Comparison of ENCODE assay signal across 1 mouse cellular context in the genomic region with DNA sequence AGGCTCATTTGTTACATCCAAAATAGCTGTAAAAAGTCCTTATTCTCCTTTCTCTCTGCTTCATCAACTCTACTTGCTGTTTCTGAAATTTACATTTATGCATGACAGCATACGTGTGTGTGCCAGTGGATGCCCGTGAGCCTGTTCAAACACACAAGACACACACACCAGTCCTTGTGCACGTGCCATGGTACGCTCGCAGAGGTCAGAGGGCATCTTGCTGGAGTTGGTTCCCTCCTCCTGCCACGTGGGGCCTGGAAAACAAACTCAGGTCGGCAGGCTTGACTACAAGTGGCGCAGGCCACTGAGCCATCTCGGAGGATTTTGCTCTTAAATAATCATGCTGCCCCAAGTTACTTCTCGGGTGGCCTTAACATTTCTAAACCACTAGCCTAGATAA.
TF ChIP-seq lines count a peak whose summit lies in the region.

No protein-coding gene starts in this region.

TF ChIP-seq in CH12.LX, 34 proteins besides CTCF, POLR2A, EP300 and RAD21 (continued from another document):
- TF ChIP-seq JUND (conservative IDR thresholded peaks at IDR 0.05; ENCODE audit: low read depth, low read length) (no peak), CHD1 (IDR thresholded peaks at IDR 0.05; ENCODE audit: low read depth, low read length) (no peak), BHLHE40 (IDR thresholded peaks at IDR 0.05; ENCODE audit: low read depth, low read length) (0 out of 2 replicates have a peak, but pooled peaks have one; percentile 17)
